Mouse (Mus musculus) liver, adult 2 months (tissue): ENCODE measurements at regions not wholly inside any gene's neighbourhood (a gene's known extent, or its start where the extent isn't known, plus 50 kb on each side); places are given as distances from the start of the nearest gene placed in this dataset.

Source experiments
- CTCF ChIP-seq: fragments of 200-500 bp; IDR thresholded peaks from 2 replicates; pipeline ENCODE4 v1.5.1; 2011; ENCODE audit warnings: low read depth, low read length, control low read depth
- POLR2A ChIP-seq: fragments of 200-500 bp; IDR thresholded peaks from 2 replicates; pipeline ENCODE4 v1.6.1; 2011; ENCODE audit warnings: low read length, control low read depth; ENCODE audit not compliant: insufficient read depth; ENCODE audit errors: extremely low read depth

DNA sequence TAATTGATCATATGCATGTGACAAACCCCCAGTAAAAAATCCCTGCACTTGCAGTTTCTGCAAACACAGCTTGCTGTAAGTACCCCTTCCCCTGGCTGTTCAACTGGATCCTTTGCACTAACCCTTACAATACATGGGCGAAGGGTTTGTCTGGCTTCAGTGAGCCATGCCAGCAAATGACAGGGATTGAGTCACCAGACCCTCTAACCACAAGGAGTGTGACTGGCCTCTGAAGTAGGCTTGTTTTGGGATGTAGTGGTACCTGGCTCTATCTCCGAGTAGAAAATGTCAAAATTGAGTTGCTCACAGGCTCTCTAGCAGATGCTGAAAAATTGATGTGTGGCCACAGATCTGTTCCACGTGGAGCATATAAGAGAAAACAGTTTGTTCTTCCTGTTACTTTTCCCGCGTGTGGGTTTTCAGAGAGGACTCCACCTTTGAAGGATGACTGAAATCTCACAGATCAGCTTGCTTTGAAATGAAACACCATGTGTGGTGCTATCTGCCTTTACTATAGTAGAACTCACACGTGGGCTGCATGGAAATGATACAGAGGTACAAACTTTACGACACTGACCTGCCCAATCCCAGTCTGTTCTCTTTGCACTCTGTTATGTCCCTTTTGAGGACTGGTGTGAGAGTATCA lies 228.8 kb downstream of the Abcc12 start:
- no peak for TF ChIP-seq CTCF
- no peak for TF ChIP-seq POLR2A
